Mouse (Mus musculus) forebrain, embryonic 11.5 days (tissue): Measurements from ENCODE around the gene Gucy1b2. TPM values are rescaled to one million over a fixed set of nuclear protein-coding genes. Genes with fewer than 3 reads are reported as not detected.

Experiments
- ATAC-seq: fragments of 200-750 bp; cut with Nextera tagmentation; replicated peaks from 2 replicates; pipeline ENCODE4 v1.8.0; 2017; ENCODE audit warnings: moderate TSS enrichment; ENCODE audit not compliant: low FRiP score
- DNase-seq: peaks from one replicate; pipeline ENCODE4 v3.0.0-alpha.2; 2017; ENCODE audit warnings: low spot score
- H3K27ac ChIP-seq: fragments of 300-500 bp; sonication (generic); 2 replicates; pipeline ENCODE4 v1.5.1; 2014; ENCODE audit warnings: low read depth, low read length
- H3K27me3 ChIP-seq: fragments of 300-500 bp; sonication (generic); 2 replicates; pipeline ENCODE4 v1.6.1; 2014; ENCODE audit warnings: mild to moderate bottlenecking, low read length, mixed read lengths; ENCODE audit not compliant: control insufficient read depth, insufficient read depth
- H3K36me3 ChIP-seq: fragments of 300-500 bp; sonication (generic); 2 replicates; pipeline ENCODE4 v1.6.1; 2014; ENCODE audit warnings: mild to moderate bottlenecking, low read length, moderate library complexity, mixed read lengths; ENCODE audit not compliant: control insufficient read depth, insufficient read depth
- H3K4me1 ChIP-seq: fragments of 300-500 bp; sonication (generic); replicated peaks from 2 replicates; pipeline ENCODE4 v1.6.1; 2014; ENCODE audit warnings: low read length, mixed read lengths; ENCODE audit not compliant: control insufficient read depth, insufficient read depth
- H3K4me2 ChIP-seq: fragments of 300-500 bp; sonication (generic); 2 replicates; pipeline ENCODE4 v1.6.1; 2014; ENCODE audit warnings: low read depth, mild to moderate bottlenecking, low read length, moderate library complexity, mixed read lengths; ENCODE audit not compliant: severe bottlenecking
- H3K4me3 ChIP-seq: fragments of 300-500 bp; sonication (generic); 2 replicates; pipeline ENCODE4 v1.5.1; 2014; ENCODE audit warnings: low read depth, low read length
- H3K9ac ChIP-seq: fragments of 300-500 bp; sonication (generic); 2 replicates; pipeline ENCODE4 v1.6.1; 2014; ENCODE audit warnings: low read length
- H3K9me3 ChIP-seq: fragments of 300-500 bp; sonication (generic); 2 replicates; pipeline ENCODE4 v1.6.1; 2016; ENCODE audit warnings: low read length, mixed read lengths; ENCODE audit not compliant: control insufficient read depth
- WGBS: fragments of 180-500 bp; shearing (Covaris S2); extraction: QIAGEN DNeasy Blood & Tissue Kit; methylation state at CpG from one replicate; pipeline ENCODE4 v1.1.7; 2014; 5-methylcytosine and 5-hydroxymethylcytosine counted together
- polyA plus RNA-seq: library from polyadenylated mRNA; unstranded; fragments of >200 nt; fragmentation: Nextera tagmentation; extraction: Ambion mirVana; gene quantifications from 2 replicates; pipeline ENCODE4 v1.2.1, GENCODE M21; 2014

Gene Gucy1b2
- 0.52 and 1.1 TPM in 2 replicates for polyA plus RNA-seq

GRCm38 (mm10) chr14:62456239-62456747 is at the start of gene Gucy1b2:
Gucy1b2 (minus strand) TSS chr14:62456289.
- Histone ChIP-seq H3K4me1 (no peaks in the 10 kb centered on the region; the same call in 1 of the 2 replicates), H3K36me3 (no peaks in the 10 kb centered on the region), H3K4me2 (no peak within 1 kb of the TSS), H3K27ac (no peak within 1 kb of the TSS), H3K27me3 (no peaks in the 10 kb centered on the region), H3K9ac (no peak within 1 kb of the TSS), H3K9me3 (no peaks in the 10 kb centered on the region), H3K4me3 (no peak within 1 kb of the TSS)
- ATAC-seq (no peak), DNase-seq (no peak)
- 84% methylated on average over 9 of the region's 9 CpGs for WGBS

GRCm38 (mm10) chr14:62497391-62497790 is 41.3 kb upstream of the Gucy1b2 start:
- H3K36me3 ChIP-seq: no peaks in the 10 kb centered on the region
- DNase-seq (no peak), ATAC-seq (no peak)
- no peak overlapping the region for H3K9ac ChIP-seq
- H3K9me3 ChIP-seq: no peaks in the 10 kb centered on the region
- H3K27ac ChIP-seq: no peak overlapping the region
- H3K4me3 ChIP-seq: no peak overlapping the region
- WGBS: 83% methylated on average over 7 of the region's 7 CpGs
- no peak overlapping the region for H3K4me2 ChIP-seq
- H3K4me1 ChIP-seq: no peaks in the 10 kb centered on the region
- no peaks in the 10 kb centered on the region for H3K27me3 ChIP-seq

GRCm38 (mm10) chr14:62496501-62496900 is 40.4 kb upstream of the Gucy1b2 start:
- Histone ChIP-seq H3K9me3 (no peaks in the 10 kb centered on the region), H3K4me1 (no peaks in the 10 kb centered on the region), H3K36me3 (no peaks in the 10 kb centered on the region), H3K27ac (no peak overlapping the region), H3K27me3 (no peaks in the 10 kb centered on the region), H3K4me2 (no peak overlapping the region), H3K4me3 (no peak overlapping the region), H3K9ac (no peak overlapping the region)
- WGBS: 81% methylated on average over 1 of the region's 1 CpGs
- no peak for ATAC-seq
- DNase-seq: no peak

- Histone ChIP-seq H3K4me3 (no peak overlapping the region), H3K27me3 (no peaks in the 10 kb centered on the region), H3K27ac (no peak overlapping the region), H3K9ac (no peak overlapping the region), H3K4me2 (no peak overlapping the region), H3K4me1 (no peaks in the 10 kb centered on the region), H3K9me3 (no peaks in the 10 kb centered on the region), H3K36me3 (no peaks in the 10 kb centered on the region)
- 82% methylated on average over 5 of the region's 5 CpGs for WGBS
- DNase-seq: no peak
- ATAC-seq: no peak
Measured at GRCm38 (mm10) chr14:62493456-62493855, 37.4 kb upstream of the Gucy1b2 start.

- no peak overlapping the region for H3K4me2 ChIP-seq
- H3K36me3 ChIP-seq: no peaks in the 10 kb centered on the region
- H3K27me3 ChIP-seq: no peaks in the 10 kb centered on the region
- H3K27ac ChIP-seq: no peak overlapping the region
- H3K4me3 ChIP-seq: no peak overlapping the region
- 39% methylated on average over 16 of the region's 16 CpGs for WGBS
- H3K4me1 ChIP-seq: no peaks in the 10 kb centered on the region
- ATAC-seq (peak; percentile 64; the same call in 1 of the 2 replicates), DNase-seq (peak; percentile 87)
- no peak overlapping the region for H3K9ac ChIP-seq
- H3K9me3 ChIP-seq: no peaks in the 10 kb centered on the region
Measured at GRCm38 (mm10) chr14:62492196-62492850, 36.2 kb upstream of the Gucy1b2 start.

GRCm38 (mm10) chr14:62488270-62488669 is 32.2 kb upstream of the Gucy1b2 start:
- H3K4me2 ChIP-seq: no peak overlapping the region
- H3K27ac ChIP-seq: no peak overlapping the region
- H3K27me3 ChIP-seq: no peaks in the 10 kb centered on the region
- WGBS: 93% methylated on average over 7 of the region's 7 CpGs
- no peak overlapping the region for H3K4me3 ChIP-seq
- H3K36me3 ChIP-seq: no peaks in the 10 kb centered on the region
- no peak overlapping the region for H3K9ac ChIP-seq
- no peaks in the 10 kb centered on the region for H3K9me3 ChIP-seq
- no peak for ATAC-seq
- H3K4me1 ChIP-seq: no peaks in the 10 kb centered on the region
- no peak for DNase-seq

- H3K9me3 ChIP-seq: no peaks in the 10 kb centered on the region
- H3K27ac ChIP-seq: no peak overlapping the region
- WGBS: 63% methylated on average over 8 of the region's 8 CpGs
- no peak overlapping the region for H3K9ac ChIP-seq
- DNase-seq (no peak), ATAC-seq (no peak)
- H3K4me1 ChIP-seq: no peaks in the 10 kb centered on the region
- no peaks in the 10 kb centered on the region for H3K36me3 ChIP-seq
- no peak overlapping the region for H3K4me3 ChIP-seq
- H3K4me2 ChIP-seq: no peak overlapping the region
- H3K27me3 ChIP-seq: no peaks in the 10 kb centered on the region
Measured at GRCm38 (mm10) chr14:62481381-62481780, 25.3 kb upstream of the Gucy1b2 start.

- H3K9ac ChIP-seq: no peak overlapping the region
- DNase-seq: no peak
- no peaks in the 10 kb centered on the region for H3K4me1 ChIP-seq
- no peaks in the 10 kb centered on the region for H3K36me3 ChIP-seq
- ATAC-seq: no peak
- no peaks in the 10 kb centered on the region for H3K9me3 ChIP-seq
- WGBS: 68% methylated on average over 6 of the region's 6 CpGs
- no peak overlapping the region for H3K4me3 ChIP-seq
- no peak overlapping the region for H3K27ac ChIP-seq
- H3K4me2 ChIP-seq: no peak overlapping the region
- no peaks in the 10 kb centered on the region for H3K27me3 ChIP-seq
Measured at GRCm38 (mm10) chr14:62479395-62479794, 23.3 kb upstream of the Gucy1b2 start.

GRCm38 (mm10) chr14:62474481-62474880 is 18.4 kb upstream of the Gucy1b2 start:
- Histone ChIP-seq H3K27ac (no peak overlapping the region), H3K4me2 (no peak overlapping the region), H3K27me3 (no peaks in the 10 kb centered on the region), H3K9me3 (no peaks in the 10 kb centered on the region), H3K36me3 (no peaks in the 10 kb centered on the region), H3K4me1 (no peaks in the 10 kb centered on the region), H3K9ac (no peak overlapping the region), H3K4me3 (no peak overlapping the region)
- DNase-seq (no peak), ATAC-seq (no peak)
- WGBS: 54% methylated on average over 1 of the region's 1 CpGs
